Mouse (Mus musculus) MEL (cell line): ENCODE measurements around the gene Vps52. TPM values are rescaled to one million over a fixed set of nuclear protein-coding genes. Genes with fewer than 3 reads are reported as not detected.
A peak's percentile ranks its signal among the peaks of the same experiment; 100 is the strongest.

Experiments used
- DNase-seq: peaks from one replicate; pipeline ENCODE4 v3.0.0; 2011; ENCODE audit warnings: low read depth, low spot score
- H3K27ac ChIP-seq: 2 replicates; pipeline ENCODE4 v1.5.1; 2012; ENCODE audit warnings: low read depth, mild to moderate bottlenecking, control low read depth, low read length, moderate library complexity; ENCODE audit not compliant: control insufficient read depth
- H3K27me3 ChIP-seq, 2 experiments: fragments of 150-350 bp in 1 of 2; sonication (generic) in 1 of 2; 2 replicates each; pipeline ENCODE4 v1.6.1; 2012; ENCODE audit warnings: low read length in 2 of 2, mild to moderate bottlenecking in 2 of 2, improper control_type of control experiment in 1 of 2, moderate library complexity in 1 of 2; ENCODE audit not compliant: insufficient read depth in 2 of 2, control insufficient read depth in 1 of 2
- H3K36me3 ChIP-seq, 2 experiments: 2 replicates each; pipeline ENCODE4 v1.6.1; 2012 to 2014; ENCODE audit warnings: low read length in 2 of 2, improper control_type of control experiment in 1 of 2, inconsistent platforms in 1 of 2, mild to moderate bottlenecking in 1 of 2; ENCODE audit not compliant: insufficient read depth in 2 of 2, control insufficient read depth in 1 of 2
- H3K4me1 ChIP-seq, 2 experiments: fragments of 150-350 bp in 1 of 2; sonication (generic) in 1 of 2; 2 replicates each; pipeline ENCODE4 v1.6.1; 2012; ENCODE audit warnings: low read length in 2 of 2, improper control_type of control experiment in 1 of 2, mild to moderate bottlenecking in 1 of 2; ENCODE audit not compliant: insufficient read depth in 2 of 2, control insufficient read depth in 1 of 2
- H3K4me3 ChIP-seq, 2 experiments: fragments of 150-350 bp in 1 of 2; sonication (generic) in 1 of 2; 2 replicates each; pipeline ENCODE4 v1.5.1; 2012; ENCODE audit warnings: low read depth in 2 of 2, low read length in 2 of 2, mild to moderate bottlenecking in 2 of 2, moderate library complexity in 2 of 2, control low read depth in 1 of 2, improper control_type of control experiment in 1 of 2; ENCODE audit not compliant: control insufficient read depth in 1 of 2, insufficient read depth in 1 of 2
- H3K79me2 ChIP-seq: 2 replicates; pipeline ENCODE4 v1.6.1; 2012; ENCODE audit warnings: mild to moderate bottlenecking, low read length, moderate library complexity; ENCODE audit not compliant: control insufficient read depth, poor library complexity, insufficient read depth
- H3K9ac ChIP-seq: 2 replicates; pipeline ENCODE4 v1.6.1; 2012; ENCODE audit warnings: low read depth, mild to moderate bottlenecking, control low read depth, low read length, moderate library complexity; ENCODE audit not compliant: control insufficient read depth, poor library complexity, severe bottlenecking
- H3K9me3 ChIP-seq: fragments of 150-350 bp; sonication (generic); replicated peaks from 2 replicates; pipeline ENCODE4 v1.6.1; 2012; ENCODE audit warnings: mild to moderate bottlenecking, low read length, improper control_type of control experiment, moderate library complexity; ENCODE audit not compliant: insufficient read depth
- BHLHE40 ChIP-seq: IDR thresholded peaks from 2 replicates; pipeline ENCODE4 v1.6.1; 2012; ENCODE audit warnings: low read depth, mild to moderate bottlenecking, inconsistent platforms, low read length, improper control_type of control experiment, borderline replicate concordance
- CHD1 ChIP-seq: IDR thresholded peaks from 2 replicates; pipeline ENCODE4 v1.6.1; 2012; ENCODE audit warnings: low read depth, mild to moderate bottlenecking, inconsistent platforms, low read length, improper control_type of control experiment
- CHD2 ChIP-seq: IDR thresholded peaks from 2 replicates; pipeline ENCODE4 v1.6.1; 2011; ENCODE audit warnings: low read length, improper control_type of control experiment
- CTCF ChIP-seq, 3 experiments: IDR thresholded peaks in 2 of 3; conservative IDR thresholded peaks in 1 of 3; 2 replicates each; pipeline ENCODE4 v1.5.1; 2011 to 2012; ENCODE audit warnings: low read length in 3 of 3, low read depth in 2 of 3, mild to moderate bottlenecking in 2 of 3, improper control_type of control experiment in 1 of 3, inconsistent platforms in 1 of 3, mixed read lengths in 1 of 3, moderate library complexity in 1 of 3; ENCODE audit not compliant: control insufficient read depth in 1 of 3, insufficient read depth in 1 of 3, poor library complexity in 1 of 3, severe bottlenecking in 1 of 3
- E2F4 ChIP-seq: IDR thresholded peaks from 2 replicates; pipeline ENCODE4 v1.6.1; 2011; ENCODE audit warnings: low read depth, low read length, improper control_type of control experiment, borderline replicate concordance
- ELF1 ChIP-seq: IDR thresholded peaks from 2 replicates; pipeline ENCODE4 v1.6.1; 2014; ENCODE audit warnings: low read depth, mild to moderate bottlenecking, inconsistent platforms, low read length, improper control_type of control experiment, moderate library complexity
- GABPA ChIP-seq: IDR thresholded peaks from 2 replicates; pipeline ENCODE4 v1.6.1; 2012; ENCODE audit warnings: low read depth, mild to moderate bottlenecking, inconsistent platforms, low read length, improper control_type of control experiment, moderate library complexity
- GATA1 ChIP-seq: IDR thresholded peaks from 2 replicates; pipeline ENCODE4 v1.6.1; 2011; ENCODE audit warnings: low read depth, low read length, improper control_type of control experiment
- JUND ChIP-seq: IDR thresholded peaks from 2 replicates; pipeline ENCODE4 v1.6.1; 2011; ENCODE audit warnings: low read depth, mild to moderate bottlenecking, improper control_type of control experiment, low read length
- KAT2A ChIP-seq: conservative IDR thresholded peaks from 2 replicates; pipeline ENCODE4 v1.6.1; 2012; ENCODE audit warnings: low read depth, low read length, improper control_type of control experiment, inconsistent platforms
- MAFK ChIP-seq: IDR thresholded peaks from 2 replicates; pipeline ENCODE4 v1.6.1; 2011; ENCODE audit warnings: low read depth, mild to moderate bottlenecking, low read length, improper control_type of control experiment, borderline replicate concordance
- NRF1 ChIP-seq: IDR thresholded peaks from 2 replicates; pipeline ENCODE4 v1.6.1; 2014; ENCODE audit warnings: low read depth, mild to moderate bottlenecking, inconsistent platforms, low read length, improper control_type of control experiment, moderate library complexity; ENCODE audit not compliant: poor library complexity, insufficient read depth, severe bottlenecking
- POLR2AphosphoS2 ChIP-seq: IDR thresholded peaks from 2 replicates; pipeline ENCODE4 v1.6.1; 2011; ENCODE audit warnings: low read length, improper control_type of control experiment
- RAD21 ChIP-seq: IDR thresholded peaks from 2 replicates; pipeline ENCODE4 v1.6.1; 2011; ENCODE audit warnings: mild to moderate bottlenecking, low read depth, low read length, improper control_type of control experiment
- RCOR1 ChIP-seq: IDR thresholded peaks from 2 replicates; pipeline ENCODE4 v1.6.1; 2012; ENCODE audit warnings: low read depth, mild to moderate bottlenecking, inconsistent platforms, low read length, improper control_type of control experiment
- TCF12 ChIP-seq: IDR thresholded peaks from 2 replicates; pipeline ENCODE4 v1.6.1; 2014; ENCODE audit warnings: low read depth, mild to moderate bottlenecking, inconsistent platforms, low read length, improper control_type of control experiment, moderate library complexity
- UBTF ChIP-seq: IDR thresholded peaks from 2 replicates; pipeline ENCODE4 v1.6.1; 2012; ENCODE audit warnings: low read depth, mild to moderate bottlenecking, inconsistent platforms, low read length, improper control_type of control experiment, moderate library complexity, borderline replicate concordance; ENCODE audit not compliant: insufficient read depth
- USF2 ChIP-seq, 2 experiments: IDR thresholded peaks; 2 replicates each; pipeline ENCODE4 v1.6.1; 2011 to 2012; ENCODE audit warnings: improper control_type of control experiment in 2 of 2, low read length in 2 of 2, borderline replicate concordance in 1 of 2, inconsistent platforms in 1 of 2, low read depth in 1 of 2, mild to moderate bottlenecking in 1 of 2; ENCODE audit not compliant: insufficient read depth in 1 of 2
- ZNF384 ChIP-seq: IDR thresholded peaks from 2 replicates; pipeline ENCODE4 v1.6.1; 2012; ENCODE audit warnings: low read depth, mild to moderate bottlenecking, inconsistent platforms, low read length, improper control_type of control experiment
- polyA plus RNA-seq, 2 experiments: library from polyadenylated mRNA; stranded (reverse) in 1 of 2; unstranded in 1 of 2; fragments of >175 nt in 1 of 2; fragments of >200 nt in 1 of 2; gene quantifications; 2 replicates each; pipeline versions ENCODE4 v1.2.1 to v1.2.4; 2012; ENCODE audit warnings: low replicate concordance in 2 of 2, low read depth in 1 of 2; ENCODE audit not compliant: insufficient read length in 2 of 2, insufficient read depth in 1 of 2, missing spikeins in 1 of 2
- total RNA-seq: library from RNA; depleted of rRNA; stranded (reverse); fragments of 300-350 nt; gene quantifications from 2 replicates; pipeline ENCODE4 v1.2.3, GENCODE M21; 2012

The Vps52 gene
- total and polyA plus RNA-seq, 3 experiments, result 23.6 to 40.7 TPM; not detected in 1

DNA sequence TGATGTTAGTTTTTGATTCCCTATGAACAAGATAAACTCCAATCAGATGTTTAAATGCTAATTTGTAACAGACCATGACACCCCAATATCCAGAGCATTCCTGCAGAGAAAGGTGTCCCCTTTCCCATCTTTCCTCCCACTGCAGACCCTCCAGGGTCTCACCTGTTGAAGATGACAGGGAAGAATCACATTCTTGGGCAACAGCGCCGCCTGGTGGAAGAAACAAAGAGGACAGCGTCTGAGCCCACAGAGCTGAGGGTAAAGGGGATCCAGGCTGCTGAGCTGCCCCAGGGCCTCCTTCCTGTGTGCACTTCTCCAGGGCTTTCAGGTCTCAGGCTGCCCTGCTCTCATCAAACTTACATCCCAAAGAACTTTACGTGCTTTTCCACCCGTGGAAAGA is 47.8 kb downstream of the Vps52 start:
- TF ChIP-seq RAD21 (peak; percentile 1), ZNF384 (no peak), CHD1 (no peak), CTCF (IDR thresholded peaks at IDR 0.05 in 2 of 3, conservative IDR thresholded peaks at IDR 0.05 in 1 of 3; ENCODE audit: control insufficient read depth in 1 of 3, insufficient read depth in 1 of 3, low read depth in 2 of 3, low read length in 3 of 3, poor library complexity in 1 of 3, severe bottlenecking in 1 of 3) (peak; percentile 13 to 30 (median 23); a peak in 4 of 6 replicates), GABPA (no peak), E2F4 (no peak), JUND (no peak), UBTF (no peak), ELF1 (no peak), KAT2A (no peak), GATA1 (no peak), POLR2AphosphoS2 (no peak), MAFK (no peak), BHLHE40 (no peak)
- H3K4me3 ChIP-seq, result no peak overlapping the region
- DNase-seq, result no peak
- no peaks in the 10 kb centered on the region for H3K4me1 ChIP-seq
- no peaks in the 10 kb centered on the region; a peak in 1 of 4 replicates for H3K27me3 ChIP-seq
- H3K27ac ChIP-seq, result no peak overlapping the region
- H3K9ac ChIP-seq, result no peak overlapping the region
- no peaks in the 10 kb centered on the region for H3K9me3 ChIP-seq
- H3K79me2 ChIP-seq, result peaks cover 2% of the 10 kb centered on the region
- no peaks in the 10 kb centered on the region for H3K36me3 ChIP-seq

DNA sequence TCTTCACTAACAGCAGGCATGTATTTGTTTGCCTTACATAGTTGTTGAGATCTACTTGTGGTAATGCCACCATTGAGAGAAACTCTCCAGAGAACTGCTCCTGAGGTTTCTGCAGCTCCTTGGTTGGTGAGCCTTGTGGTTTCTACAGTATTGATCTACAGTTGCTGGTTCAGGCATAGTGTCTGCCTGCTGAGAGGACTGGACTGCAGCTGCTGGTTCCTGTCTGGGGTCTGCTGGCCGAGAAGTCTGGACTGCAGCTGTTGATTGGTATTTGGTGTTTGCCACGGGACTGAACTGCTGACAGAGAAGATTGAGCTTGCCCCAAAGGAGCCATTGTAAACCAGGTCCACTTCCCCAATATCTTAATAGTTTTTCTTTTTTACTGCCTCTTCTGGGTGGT is 51.0 kb downstream of the Vps52 start:
- TF ChIP-seq TCF12, result no peak
- no peak for TF ChIP-seq CHD2
- TF ChIP-seq GABPA, result no peak
- no peak for TF ChIP-seq RCOR1
- TF ChIP-seq UBTF, result no peak
- no peak for TF ChIP-seq USF2 (IDR thresholded peaks at IDR 0.05; ENCODE audit: borderline replicate concordance in 1 of 2, insufficient read depth in 1 of 2, low read depth in 1 of 2, low read length in 2 of 2)
- no peak for TF ChIP-seq CHD1
- no peak for TF ChIP-seq NRF1
- TF ChIP-seq, all 39 proteins: peak for 0
- Histone ChIP-seq H3K79me2 (no peaks in the 10 kb centered on the region), H3K9ac (no peak overlapping the region), H3K4me3 (no peak overlapping the region), H3K4me1 (no peaks in the 10 kb centered on the region), H3K36me3 (no peaks in the 10 kb centered on the region), H3K27me3 (no peaks in the 10 kb centered on the region; a peak in 1 of 4 replicates), H3K9me3 (no peaks in the 10 kb centered on the region), H3K27ac (no peak overlapping the region)
- no peak for DNase-seq
